Mouse (Mus musculus): Measurements from ENCODE around the gene Arhgef7.

Arhgef7 gene

GRCm38 (mm10) chr8:11762821-11763220 lies 35.3 kb downstream of the Arhgef7 start:
- DNase-seq (ENCODE audit: low spot score in 2 of 2), result no peak

- no peak for DNase-seq (ENCODE audit: low spot score in 2 of 2)
Measured at GRCm38 (mm10) chr8:11767213-11767840, 39.8 kb downstream of the Arhgef7 start.

- DNase-seq (ENCODE audit: low spot score in 2 of 2), result no peak
Measured at GRCm38 (mm10) chr8:11770001-11770400, 42.5 kb downstream of the Arhgef7 start.

GRCm38 (mm10) chr8:11770521-11771080 lies 43.1 kb downstream of the Arhgef7 start:
- DNase-seq (ENCODE audit: low spot score in 2 of 2), result no peak

- DNase-seq (ENCODE audit: low spot score in 2 of 2), result no peak
Measured at GRCm38 (mm10) chr8:11771608-11772007, 44.1 kb downstream of the Arhgef7 start.

GRCm38 (mm10) chr8:11774195-11775076 lies 46.9 kb downstream of the Arhgef7 start:
- no peak for DNase-seq (ENCODE audit: low spot score in 2 of 2)

- no peak for DNase-seq (ENCODE audit: low spot score in 2 of 2)
Measured at GRCm38 (mm10) chr8:11775889-11776288, 48.4 kb downstream of the Arhgef7 start.

GRCm38 (mm10) chr8:11776451-11777180 lies 49.1 kb downstream of the Arhgef7 start:
- no peak for DNase-seq (ENCODE audit: low spot score in 2 of 2)

GRCm38 (mm10) chr8:11777201-11777600 lies 49.7 kb downstream of the Arhgef7 start:
- DNase-seq (ENCODE audit: low spot score in 2 of 2), result no peak

- no peak for DNase-seq (ENCODE audit: low spot score in 2 of 2)
Measured at GRCm38 (mm10) chr8:11778646-11779433, 51.3 kb downstream of the Arhgef7 start.

- DNase-seq (ENCODE audit: low spot score in 2 of 2), result no peak
Measured at GRCm38 (mm10) chr8:11779844-11780634, 52.5 kb downstream of the Arhgef7 start.

GRCm38 (mm10) chr8:11780641-11781040 lies 53.1 kb downstream of the Arhgef7 start:
- no peak for DNase-seq (ENCODE audit: low spot score in 2 of 2)

- no peak for DNase-seq (ENCODE audit: low spot score in 2 of 2)
Measured at GRCm38 (mm10) chr8:11782607-11783006, 55.1 kb downstream of the Arhgef7 start.

- DNase-seq (ENCODE audit: low spot score in 2 of 2), result no peak
Measured at GRCm38 (mm10) chr8:11783861-11784594, 56.5 kb downstream of the Arhgef7 start.

- DNase-seq (ENCODE audit: low spot score in 2 of 2), result no peak
Measured at GRCm38 (mm10) chr8:11785121-11785520, 57.6 kb downstream of the Arhgef7 start.

- DNase-seq (ENCODE audit: low spot score in 2 of 2), result no peak
Measured at GRCm38 (mm10) chr8:11785539-11786046, 58.1 kb downstream of the Arhgef7 start.

GRCm38 (mm10) chr8:11788252-11788651 lies 60.7 kb downstream of the Arhgef7 start:
- peak in 1 of 2 experiments; percentile 13 for DNase-seq (ENCODE audit: low spot score in 2 of 2)

GRCm38 (mm10) chr8:11789168-11789567 lies 61.6 kb downstream of the Arhgef7 start:
- no peak for DNase-seq (ENCODE audit: low spot score in 2 of 2)

- DNase-seq (ENCODE audit: low spot score in 2 of 2), result no peak
Measured at GRCm38 (mm10) chr8:11794956-11795355, 67.4 kb downstream of the Arhgef7 start.

Measured in spleen, postnatal 14 days (tissue).